9 mouse cellular contexts compared by ENCODE assay signal in genomic region chr19:56474869-56475550, GRCm38 (mm10). TPM values are rescaled to one million over a fixed set of nuclear protein-coding genes. Genes with fewer than 3 reads are reported as not detected.
DNase-seq lines count a peak whose midpoint lies in the region; ATAC-seq lines count a peak whose summit lies in the region.
"Had no signal": no experiment of that assay in that cellular context is flagged by ENCODE, and none has a peak within 500 bp of the region (broad histone marks: within the 10 kb centered on the region; RNA-seq: fewer than 3 reads in every experiment).

No protein-coding gene starts in this region.

- DNase-seq in neural tube, embryonic 10.5 days (ENCODE audit: extremely low spot score, low spot score) = peak; percentile 31
- no peak for DNase-seq in right cerebral cortex, postnatal 4 days
- no peak for DNase-seq in layer of hippocampus, adult 9-10 months (ENCODE audit: low spot score)
- no peak for DNase-seq in cerebellum, postnatal 4 days (ENCODE audit: low spot score in 2 of 2)

- H3K9me3 ChIP-seq in midbrain, embryonic 16.5 days (replicated peaks; ENCODE audit: control insufficient read depth, low read length, poor library complexity, severe bottlenecking) = no peaks in the 10 kb centered on the region
- H3K9me3 ChIP-seq in midbrain, embryonic 15.5 days = no peaks in the 10 kb centered on the region
- H3K9me3 ChIP-seq in intestine, embryonic 15.5 days = no peaks in the 10 kb centered on the region
- H3K9me3 ChIP-seq: embryonic facial prominence, embryonic 15.5 days had no signal

- H3K4me3 ChIP-seq in midbrain, embryonic 16.5 days (ENCODE audit: low read depth, low read length) = no peak overlapping the region
- H3K4me3 ChIP-seq in midbrain, embryonic 15.5 days = no peak overlapping the region
- peak overlapping the region; percentile 19; the same call in 1 of the 2 replicates for H3K4me3 ChIP-seq in intestine, embryonic 15.5 days (replicated peaks)
- H3K4me3 ChIP-seq: embryonic facial prominence, embryonic 15.5 days had no signal

- no peak overlapping the region for H3K27ac ChIP-seq in midbrain, embryonic 16.5 days (ENCODE audit: low read length)
- H3K27ac ChIP-seq in midbrain, embryonic 15.5 days = no peak overlapping the region
- H3K27ac ChIP-seq in intestine, embryonic 15.5 days = no peak overlapping the region
- H3K27ac ChIP-seq: embryonic facial prominence, embryonic 15.5 days had no signal

- H3K4me2 ChIP-seq in midbrain, embryonic 16.5 days (ENCODE audit: low read length) = no peak overlapping the region
- no peak overlapping the region for H3K4me2 ChIP-seq in midbrain, embryonic 15.5 days
- H3K4me2 ChIP-seq in intestine, embryonic 15.5 days (replicated peaks) = peak overlapping the region; percentile 48
- H3K4me2 ChIP-seq: embryonic facial prominence, embryonic 15.5 days had no signal

- H3K27me3 ChIP-seq in midbrain, embryonic 16.5 days (ENCODE audit: control insufficient read depth, insufficient read depth, low read depth, low read length) = no peaks in the 10 kb centered on the region
- H3K27me3 ChIP-seq in midbrain, embryonic 15.5 days (replicated peaks) = no peaks in the 10 kb centered on the region
- no peaks in the 10 kb centered on the region for H3K27me3 ChIP-seq in intestine, embryonic 15.5 days (replicated peaks)
- H3K27me3 ChIP-seq: embryonic facial prominence, embryonic 15.5 days had no signal

- H3K4me1 ChIP-seq in midbrain, embryonic 16.5 days (ENCODE audit: control insufficient read depth, insufficient read depth, low read length) = peaks cover 15% of the 10 kb centered on the region
- peaks cover 15% of the 10 kb centered on the region for H3K4me1 ChIP-seq in midbrain, embryonic 15.5 days
- no peaks in the 10 kb centered on the region for H3K4me1 ChIP-seq in intestine, embryonic 15.5 days (replicated peaks)

- H3K9ac ChIP-seq in midbrain, embryonic 16.5 days (ENCODE audit: low read depth, low read length) = no peak overlapping the region
- no peak overlapping the region for H3K9ac ChIP-seq in midbrain, embryonic 15.5 days
- no peak overlapping the region for H3K9ac ChIP-seq in intestine, embryonic 15.5 days
- H3K9ac ChIP-seq: embryonic facial prominence, embryonic 15.5 days had no signal

- 0 out of 2 replicates have a peak, but pooled peaks have one; percentile 49 for ATAC-seq in midbrain, embryonic 16.5 days
- no peak for ATAC-seq in midbrain, embryonic 15.5 days (replicated peaks)
- ATAC-seq in common myeloid progenitor, adult 5-6 weeks (replicated peaks; ENCODE audit: low read depth, poor library complexity, severe bottlenecking) = peak; percentile 91
- ATAC-seq in intestine, embryonic 15.5 days = 0 out of 2 replicates have a peak, but pooled peaks have one; percentile 49

- no peaks in the 10 kb centered on the region for H3K36me3 ChIP-seq in midbrain, embryonic 16.5 days (ENCODE audit: control insufficient read depth, insufficient read depth, low read length)
- H3K36me3 ChIP-seq in midbrain, embryonic 15.5 days (replicated peaks) = no peaks in the 10 kb centered on the region
- no peaks in the 10 kb centered on the region for H3K36me3 ChIP-seq in intestine, embryonic 15.5 days
- H3K36me3 ChIP-seq: embryonic facial prominence, embryonic 15.5 days had no signal

- WGBS in midbrain, embryonic 16.5 days = 60% methylated on average over 19 of the region's 19 CpGs
- 62% methylated on average over 19 of the region's 19 CpGs for WGBS in midbrain, embryonic 15.5 days
- 51% methylated on average over 19 of the region's 19 CpGs for WGBS in intestine, embryonic 15.5 days

RNA-seq across cellular contexts. Expression of gene Plekhs1, which starts 13.6 kb away (rescaled TPM):
- polyA plus RNA-seq in midbrain, embryonic 16.5 days (2015; fragmentation: Nextera tagmentation; extraction: Ambion mirVana) = 0.09 and 0.29 TPM in 2 replicates
- polyA plus RNA-seq in midbrain, embryonic 15.5 days (2015; fragmentation: Nextera tagmentation; extraction: Ambion mirVana) = 0.22 and 0.39 TPM in 2 replicates
- total RNA-seq in common myeloid progenitor, adult 5-6 weeks (2017) = not detected in 2 replicates
- polyA plus RNA-seq in intestine, embryonic 15.5 days (2015; fragmentation: Nextera tagmentation; extraction: Ambion mirVana) = 0.49 and 0.72 TPM in 2 replicates
